ENCODE assay signal across 8 mouse cellular contexts in the genomic region with DNA sequence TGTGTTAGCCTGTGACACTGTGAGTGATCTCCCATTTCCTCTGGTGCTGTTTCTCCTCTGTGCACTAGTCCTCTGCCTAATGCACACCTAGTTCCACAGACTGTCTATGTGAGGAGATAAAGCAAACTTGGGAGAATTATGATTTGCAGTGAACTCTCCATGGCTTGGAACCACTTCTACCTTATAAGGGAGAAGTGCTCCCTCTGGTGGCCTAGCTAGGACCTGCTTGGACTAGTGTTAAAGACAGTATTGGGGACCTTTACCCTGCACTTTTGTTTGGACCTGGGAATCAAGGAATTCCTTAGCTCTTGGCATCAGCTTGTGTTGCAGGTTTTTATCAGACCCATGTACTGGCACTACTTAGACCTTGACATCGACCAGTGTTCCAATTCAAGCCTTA. TPM values are rescaled to one million over a fixed set of nuclear protein-coding genes. Genes with fewer than 3 reads are reported as not detected.
DNase-seq lines count a peak whose midpoint lies in the region; TF ChIP-seq lines count a peak whose summit lies in the region.
"Had no signal": no experiment of that assay in that cellular context is flagged by ENCODE, and none has a peak within 500 bp of the region (broad histone marks: within the 10 kb centered on the region; RNA-seq: fewer than 3 reads in every experiment).

No protein-coding gene starts in this region.

- intact Hi-C loops in gastrocnemius, postnatal 14 days (cut with DNase I; ENCODE audit: low total_unique reads) = no loop called here

- no peak overlapping the region for H3K27ac ChIP-seq in layer of hippocampus, adult 2 months

- peak; percentile 84 for TF ChIP-seq CTCF in layer of hippocampus, adult 2 months (conservative IDR thresholded peaks at IDR 0.05)

- peak; percentile 40 to 56 for DNase-seq in CD8-positive naive resting alpha-beta T cell, adult 2 months (ENCODE audit: low read depth in 2 of 2, low spot score in 2 of 2)
- DNase-seq in Muller cell, postnatal 12 days (ENCODE audit: inconsistent ontology term) = peak; percentile 25
- DNase-seq in cerebellum, postnatal 10 days = peak; percentile 81 to 86
- DNase-seq in gastrocnemius, postnatal 14 days = peak; percentile 33
- peak in 1 of 2 experiments; percentile 63 for DNase-seq in layer of hippocampus, adult 2 months (ENCODE audit: low spot score in 2 of 2)
- DNase-seq in lung, postnatal 14 days = peak; percentile 71
- peak; percentile 2 for DNase-seq in skeletal muscle tissue, adult 2 months (ENCODE audit: low read depth, low spot score)

- H3K4me3 ChIP-seq in layer of hippocampus, adult 2 months = no peak overlapping the region

RNA-seq across cellular contexts. Expression of gene Slc25a53, which starts 18.8 kb away (rescaled TPM):
- total RNA-seq in gastrocnemius, postnatal 14 days (2021) = 1 to 10 TPM; 2.9 to 4.2 TPM
- total RNA-seq in layer of hippocampus, adult 2 months (2021) = 10 to 100 TPM; 28.5 to 37.6 TPM

RNA-seq across cellular contexts. Expression of gene Zcchc18, which starts 26.4 kb away (rescaled TPM):
- under 1 TPM in 1 of 2 experiments, not detected in 1; 0.16 TPM for total RNA-seq in gastrocnemius, postnatal 14 days (2021)
- 100 to 1,000 TPM; 259 to 277 TPM for total RNA-seq in layer of hippocampus, adult 2 months (2021)
- total RNA-seq: gastrocnemius, postnatal 36 days had no signal

RNA-seq across cellular contexts. Expression of gene Fam199x, which starts 30.1 kb away (rescaled TPM):
- 1 to 10 TPM; 3.6 to 3.7 TPM for total RNA-seq in gastrocnemius, postnatal 14 days (2021)
- 1 to 10 TPM; 8.4 to 8.7 TPM for total RNA-seq in layer of hippocampus, adult 2 months (2021)

RNA-seq across cellular contexts. Expression of gene Tmsb15b1, which starts 42.6 kb away (rescaled TPM):
- total RNA-seq in gastrocnemius, postnatal 14 days (2021) = 1 to 10 TPM; 1.8 to 4.9 TPM
- 1 to 10 TPM; 3.7 to 8.3 TPM for total RNA-seq in layer of hippocampus, adult 2 months (2021)

RNA-seq across cellular contexts. Expression of gene Tmsb15l, which starts 42.6 kb away (rescaled TPM):
- under 1 TPM in 1 of 2 experiments, not detected in 1; 0.94 TPM for total RNA-seq in gastrocnemius, postnatal 14 days (2021)
- total RNA-seq in layer of hippocampus, adult 2 months (2021) = 1 to 10 TPM; 1.9 to 2.3 TPM

Comparison
In these comparisons a context has a peak if more than half of its experiments do, and no peak if none do; other contexts are left out.
1. RNA of gene Slc25a53, which starts 18.8 kb away (total RNA-seq): 28.5 to 37.6 TPM in layer of hippocampus, adult 2 months; 2.9 to 4.2 TPM in gastrocnemius, postnatal 14 days; every median in the first group is over 4 times any median in the second.
2. RNA of gene Zcchc18, which starts 26.4 kb away (total RNA-seq): 259 to 277 TPM in layer of hippocampus, adult 2 months; 0.16 TPM in gastrocnemius, postnatal 14 days; every median in the first group is over 100 times any median in the second.